Comparison of ENCODE assay signal across 8 mouse cellular contexts in genomic region chr7:133011191-133011590, GRCm38 (mm10).
A peak's percentile ranks its signal among the peaks of the same experiment; 100 is the strongest.
DNase-seq lines count a peak whose midpoint lies in the region; ATAC-seq lines count a peak whose summit lies in the region.

No protein-coding gene starts in this region.

- peak overlapping the region; percentile 49 for H3K27ac ChIP-seq in heart, embryonic 12.5 days (ENCODE audit: poor library complexity, severe bottlenecking)
- H3K27ac ChIP-seq in forebrain, embryonic 13.5 days: peak overlapping the region; percentile 86
- H3K27ac ChIP-seq in kidney, embryonic 16.5 days (ENCODE audit: low read length): peak overlapping the region; percentile 57
- H3K27ac ChIP-seq in midbrain, embryonic 13.5 days: peak overlapping the region; percentile 80

- H3K4me3 ChIP-seq in heart, embryonic 12.5 days: no peak overlapping the region
- H3K4me3 ChIP-seq in forebrain, embryonic 13.5 days: no peak overlapping the region
- no peak overlapping the region for H3K4me3 ChIP-seq in kidney, embryonic 16.5 days (ENCODE audit: low read length)
- H3K4me3 ChIP-seq in midbrain, embryonic 13.5 days (replicated peaks): no peak overlapping the region

- 38% methylated on average over 5 of the region's 5 CpGs for WGBS in heart, embryonic 12.5 days
- WGBS in forebrain, embryonic 13.5 days: 29% methylated on average over 5 of the region's 5 CpGs
- WGBS in kidney, embryonic 16.5 days: 34% methylated on average over 5 of the region's 5 CpGs
- 33% methylated on average over 5 of the region's 5 CpGs for WGBS in midbrain, embryonic 13.5 days

- peak overlapping the region; percentile 16; the same call in 1 of the 2 replicates for H3K4me2 ChIP-seq in heart, embryonic 12.5 days
- peak overlapping the region; percentile 34 for H3K4me2 ChIP-seq in forebrain, embryonic 13.5 days
- H3K4me2 ChIP-seq in kidney, embryonic 16.5 days (replicated peaks; ENCODE audit: low read depth, low read length): no peak overlapping the region
- peak overlapping the region; percentile 8 for H3K4me2 ChIP-seq in midbrain, embryonic 13.5 days (replicated peaks)

- no peak for ATAC-seq in heart, embryonic 12.5 days (ENCODE audit: insufficient number of reproducible peaks, low FRiP score)
- peak; percentile 57; the same call in 1 of the 2 replicates for ATAC-seq in forebrain, embryonic 13.5 days
- ATAC-seq in kidney, embryonic 16.5 days (ENCODE audit: low FRiP score, low TSS enrichment): 0 out of 2 replicates have a peak, but pooled peaks have one; percentile 23
- peak; percentile 31; the same call in 1 of the 2 replicates for ATAC-seq in midbrain, embryonic 13.5 days

- H3K9me3 ChIP-seq in heart, embryonic 12.5 days (replicated peaks): no peaks in the 10 kb centered on the region
- no peaks in the 10 kb centered on the region for H3K9me3 ChIP-seq in forebrain, embryonic 13.5 days (replicated peaks)
- no peaks in the 10 kb centered on the region for H3K9me3 ChIP-seq in kidney, embryonic 16.5 days (ENCODE audit: low read length)
- H3K9me3 ChIP-seq in midbrain, embryonic 13.5 days: no peaks in the 10 kb centered on the region

- H3K9ac ChIP-seq in heart, embryonic 12.5 days: no peak overlapping the region
- H3K9ac ChIP-seq in forebrain, embryonic 13.5 days: peak overlapping the region; percentile 53
- H3K9ac ChIP-seq in kidney, embryonic 16.5 days (replicated peaks; ENCODE audit: low read length): no peak overlapping the region
- H3K9ac ChIP-seq in midbrain, embryonic 13.5 days (replicated peaks): peak overlapping the region; percentile 6; the same call in 1 of the 2 replicates

- no peak for DNase-seq in heart, adult 9 months (ENCODE audit: low spot score in 2 of 2)
- DNase-seq in adrenal gland, postnatal 14 days: peak; percentile 78
- DNase-seq in embryo, embryonic 10 days (ENCODE audit: low spot score): no peak
- no peak for DNase-seq in thymus, postnatal 10 days (ENCODE audit: low spot score in 2 of 2)

- H3K4me1 ChIP-seq in heart, embryonic 12.5 days (replicated peaks): peaks cover 90% of the 10 kb centered on the region
- peaks cover 86% of the 10 kb centered on the region for H3K4me1 ChIP-seq in forebrain, embryonic 13.5 days
- peaks cover 61% of the 10 kb centered on the region for H3K4me1 ChIP-seq in kidney, embryonic 16.5 days (ENCODE audit: insufficient read depth, low read length)
- peaks cover 86% of the 10 kb centered on the region for H3K4me1 ChIP-seq in midbrain, embryonic 13.5 days (replicated peaks)

- H3K27me3 ChIP-seq in heart, embryonic 12.5 days (replicated peaks): no peaks in the 10 kb centered on the region
- H3K27me3 ChIP-seq in forebrain, embryonic 13.5 days: no peaks in the 10 kb centered on the region
- H3K27me3 ChIP-seq in kidney, embryonic 16.5 days (ENCODE audit: insufficient read depth, low read length): no peaks in the 10 kb centered on the region
- no peaks in the 10 kb centered on the region for H3K27me3 ChIP-seq in midbrain, embryonic 13.5 days

- H3K36me3 ChIP-seq in heart, embryonic 12.5 days: peaks cover 14% of the 10 kb centered on the region
- H3K36me3 ChIP-seq in forebrain, embryonic 13.5 days (ENCODE audit: poor library complexity, severe bottlenecking): peaks cover 5% of the 10 kb centered on the region; the same call in 1 of the 2 replicates
- H3K36me3 ChIP-seq in kidney, embryonic 16.5 days (ENCODE audit: insufficient read depth, low read length): peaks cover 10% of the 10 kb centered on the region
- H3K36me3 ChIP-seq in midbrain, embryonic 13.5 days: no peaks in the 10 kb centered on the region

Comparison
In these comparisons a context has a peak if more than half of its experiments do, and no peak if none do; other contexts are left out.
1. H3K9ac ChIP-seq: peak in forebrain, embryonic 13.5 days (single experiment) and midbrain, embryonic 13.5 days (single experiment); none in heart, embryonic 12.5 days (single experiment) and kidney, embryonic 16.5 days (single experiment).
2. Peak in every context shown above with its lines, with median percentiles within 50 percentile points of each other: H3K27ac ChIP-seq.